Mouse (Mus musculus) liver, adult 2 months (tissue): ENCODE measurements at regions not wholly inside any gene's neighbourhood (a gene's known extent, or its start where the extent isn't known, plus 50 kb on each side); places are given as distances from the start of the nearest gene placed in this dataset.

Experiments
- DNase-seq: peaks from one replicate; pipeline ENCODE4 v3.0.0-alpha.2; 2011; ENCODE audit warnings: low read depth, low spot score; ENCODE audit errors: extremely low read depth
- H3K27ac ChIP-seq: fragments of 200-500 bp; replicated peaks from 2 replicates; pipeline ENCODE4 v1.5.1; 2012; ENCODE audit warnings: low read depth, mild to moderate bottlenecking, control low read depth, inconsistent platforms, low read length; ENCODE audit not compliant: insufficient read depth
- H3K27me3 ChIP-seq: fragments of 200-500 bp; 2 replicates; pipeline ENCODE4 v1.6.1; 2012; ENCODE audit warnings: mild to moderate bottlenecking, moderate library complexity, low read length, inconsistent platforms; ENCODE audit not compliant: control insufficient read depth, insufficient read depth
- H3K36me3 ChIP-seq: fragments of 200-500 bp; 2 replicates; pipeline ENCODE4 v1.6.1; 2012; ENCODE audit warnings: low read length, inconsistent platforms; ENCODE audit not compliant: control insufficient read depth, insufficient read depth
- H3K4me1 ChIP-seq: fragments of 200-500 bp; 2 replicates; pipeline ENCODE4 v1.6.1; 2011; ENCODE audit warnings: low read length; ENCODE audit not compliant: control insufficient read depth, insufficient read depth
- H3K4me3 ChIP-seq: fragments of 200-500 bp; 2 replicates; pipeline ENCODE4 v1.5.1; 2011; ENCODE audit warnings: low read depth, mild to moderate bottlenecking, control low read depth, low read length, moderate library complexity; ENCODE audit not compliant: insufficient read depth
- H3K79me2 ChIP-seq: fragments of 200-500 bp; 2 replicates; pipeline ENCODE4 v1.6.1; 2012; ENCODE audit warnings: inconsistent platforms, mild to moderate bottlenecking, low read length, moderate library complexity; ENCODE audit not compliant: control insufficient read depth, insufficient read depth
- H3K9ac ChIP-seq: fragments of 200-500 bp; 2 replicates; pipeline ENCODE4 v1.6.1; 2012; ENCODE audit warnings: low read depth, mild to moderate bottlenecking, control low read depth, inconsistent platforms, low read length
- CTCF ChIP-seq: fragments of 200-500 bp; IDR thresholded peaks from 2 replicates; pipeline ENCODE4 v1.5.1; 2011; ENCODE audit warnings: low read depth, low read length, control low read depth
- POLR2A ChIP-seq: fragments of 200-500 bp; IDR thresholded peaks from 2 replicates; pipeline ENCODE4 v1.6.1; 2011; ENCODE audit warnings: low read length, control low read depth; ENCODE audit not compliant: insufficient read depth; ENCODE audit errors: extremely low read depth
- WGBS: fragments of 180-500 bp; shearing (Covaris S2); methylation state at CpG from one replicate; pipeline ENCODE4 v1.1.7; 2018; 5-methylcytosine and 5-hydroxymethylcytosine counted together

DNA sequence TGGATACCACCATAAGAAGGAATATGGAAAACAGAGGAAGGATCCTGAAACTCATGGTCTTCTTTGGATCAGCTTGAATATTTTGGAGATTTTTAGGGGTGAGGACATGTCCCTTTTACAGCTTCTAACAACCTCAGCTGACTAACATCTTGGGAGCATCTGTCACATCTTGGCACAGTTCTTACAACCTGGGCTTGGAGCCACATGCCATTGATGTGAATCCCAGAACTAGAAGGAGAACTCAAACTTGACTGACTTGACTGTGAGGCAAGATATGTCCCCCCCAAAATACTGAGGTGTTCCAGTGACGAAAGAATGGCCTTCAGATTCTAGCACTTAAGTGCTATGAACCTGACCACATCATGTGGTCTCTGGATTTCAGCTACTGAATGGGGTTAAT lies 182.5 kb downstream of the Mtx2 start:
- no peaks in the 10 kb centered on the region for H3K79me2 ChIP-seq
- H3K4me1 ChIP-seq = no peaks in the 10 kb centered on the region
- no peak for TF ChIP-seq CTCF
- no peak for TF ChIP-seq POLR2A
- H3K9ac ChIP-seq = no peak overlapping the region
- no peaks in the 10 kb centered on the region for H3K36me3 ChIP-seq
- 0 out of 2 replicates have a peak, but pooled peaks cover 2% of the 10 kb centered on the region for H3K27me3 ChIP-seq
- 74% methylated on average over 1 of the region's 1 CpGs for WGBS
- no peak overlapping the region for H3K4me3 ChIP-seq
- DNase-seq = no peak
- no peak overlapping the region for H3K27ac ChIP-seq

DNA sequence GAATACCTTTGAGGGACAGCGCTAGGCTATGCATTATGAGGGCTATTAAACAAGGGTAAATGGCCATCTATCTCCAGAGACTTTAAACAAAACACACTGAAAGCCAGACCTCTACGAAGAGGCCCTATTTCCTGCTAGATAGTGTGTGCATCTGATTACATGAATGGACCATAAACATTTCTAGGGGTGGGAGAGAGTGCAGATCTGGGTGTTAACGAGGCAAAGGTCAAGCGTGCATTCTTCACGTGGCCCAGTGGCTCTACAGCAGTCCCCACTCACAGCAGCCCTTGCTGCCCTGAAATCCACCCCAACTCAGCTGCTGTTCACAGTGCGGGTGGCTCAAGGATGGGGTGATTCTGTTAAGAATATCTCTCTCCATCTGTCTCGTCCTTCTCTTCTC lies 185.0 kb downstream of the Mtx2 start:
- no peak overlapping the region for H3K9ac ChIP-seq

DNA sequence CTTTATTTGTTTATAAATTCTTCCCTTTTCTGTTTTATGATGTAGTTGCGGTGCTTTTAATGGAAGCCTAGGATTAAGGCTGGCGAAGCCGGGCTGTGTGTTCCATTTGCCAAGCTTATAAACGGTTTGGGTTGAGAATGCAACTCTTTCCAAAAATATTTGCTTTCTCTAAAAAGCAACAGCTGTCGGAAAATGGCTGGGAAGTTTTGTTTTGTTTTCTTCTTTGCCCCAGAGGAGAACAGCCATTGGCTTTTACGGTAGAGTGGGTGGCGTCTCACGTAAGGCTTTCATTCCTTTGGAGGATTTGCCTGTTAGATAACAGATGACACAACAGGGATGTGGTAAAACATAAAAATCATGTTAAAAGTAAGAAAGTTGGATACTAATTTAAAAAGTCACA lies 186.4 kb downstream of the Mtx2 start:
- no peak for DNase-seq
- 72% methylated on average over 8 of the region's 8 CpGs for WGBS
- 0 out of 2 replicates have a peak, but pooled peaks cover 4% of the 10 kb centered on the region for H3K27me3 ChIP-seq
- no peaks in the 10 kb centered on the region for H3K4me1 ChIP-seq
- H3K27ac ChIP-seq = no peak overlapping the region
- H3K4me3 ChIP-seq = no peak overlapping the region
- TF ChIP-seq CTCF (no peak), POLR2A (no peak)
- no peaks in the 10 kb centered on the region for H3K79me2 ChIP-seq
- H3K9ac ChIP-seq = no peak overlapping the region
- H3K36me3 ChIP-seq = no peaks in the 10 kb centered on the region

More for the DNA sequence above, 185.0 kb downstream of the Mtx2 start:
- TF ChIP-seq CTCF (no peak), POLR2A (no peak)
- Histone ChIP-seq H3K4me3 (no peak overlapping the region), H3K79me2 (no peaks in the 10 kb centered on the region), H3K36me3 (no peaks in the 10 kb centered on the region), H3K27me3 (0 out of 2 replicates have a peak, but pooled peaks cover 4% of the 10 kb centered on the region), H3K27ac (no peak overlapping the region), H3K4me1 (no peaks in the 10 kb centered on the region)
- DNase-seq = no peak
- WGBS = 78% methylated on average over 7 of the region's 7 CpGs

DNA sequence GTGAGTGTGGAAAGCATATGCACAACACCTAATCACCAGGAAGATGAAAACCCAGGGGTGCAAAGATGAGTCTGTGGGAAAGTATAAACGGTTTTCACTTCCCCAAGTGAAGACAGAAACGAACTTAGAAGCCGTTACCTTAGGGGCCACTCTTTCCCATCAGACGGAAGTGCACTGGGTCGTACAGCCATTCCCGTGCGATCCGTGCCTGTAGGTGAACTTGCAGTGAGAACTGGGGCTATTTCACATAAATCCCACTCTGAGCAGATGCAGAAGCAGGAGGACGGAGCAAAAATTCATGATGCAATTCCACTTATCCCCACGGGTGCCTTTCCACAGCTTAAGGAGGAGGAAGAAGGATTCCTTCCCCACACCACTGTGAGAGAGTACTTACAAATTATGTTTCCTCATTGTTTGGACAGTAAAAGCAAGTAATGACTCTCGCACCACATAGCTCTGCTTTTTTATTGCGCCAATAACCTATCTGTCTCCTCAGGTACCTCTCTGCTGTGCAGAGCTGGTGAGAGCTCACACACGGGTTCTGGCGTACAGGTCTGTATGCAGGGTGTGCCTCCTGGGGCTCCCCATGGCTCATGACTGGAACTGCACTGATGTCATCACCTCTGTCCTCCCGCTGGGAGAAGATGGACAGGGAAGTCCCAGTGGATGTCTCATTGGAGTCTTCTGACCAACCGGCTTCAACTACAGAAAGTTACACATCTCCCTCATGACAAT lies 189.6 kb downstream of the Mtx2 start:
- 81% methylated on average over 16 of the region's 16 CpGs for WGBS
- no peaks in the 10 kb centered on the region for H3K79me2 ChIP-seq
- no peak overlapping the region for H3K9ac ChIP-seq
- 0 out of 2 replicates have a peak, but pooled peaks cover 4% of the 10 kb centered on the region for H3K27me3 ChIP-seq
- no peaks in the 10 kb centered on the region for H3K36me3 ChIP-seq
- TF ChIP-seq POLR2A (no peak), CTCF (no peak)
- no peak overlapping the region for H3K4me3 ChIP-seq
- no peak overlapping the region for H3K27ac ChIP-seq
- no peaks in the 10 kb centered on the region for H3K4me1 ChIP-seq
- DNase-seq = no peak

DNA sequence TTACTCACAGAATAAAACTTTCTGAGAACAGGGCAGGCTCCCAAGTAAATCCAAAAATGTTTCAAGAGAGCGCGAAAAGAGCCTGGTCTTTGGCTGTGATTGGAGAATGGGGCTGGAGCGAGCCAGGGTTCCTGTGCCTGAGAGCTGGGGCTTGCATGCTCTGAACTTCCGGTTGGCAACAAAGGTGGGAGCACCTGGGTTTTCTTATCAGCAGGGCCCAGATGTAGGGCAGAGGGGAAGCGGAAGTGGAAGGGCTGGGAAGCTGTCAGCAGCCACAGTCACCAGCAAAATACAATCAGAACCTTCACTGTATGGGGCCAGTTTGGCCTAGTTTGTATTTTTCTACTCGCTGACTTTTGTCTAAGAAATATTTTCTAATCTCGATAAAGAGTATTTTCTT lies 193.9 kb downstream of the Mtx2 start:
- WGBS = 70% methylated on average over 7 of the region's 7 CpGs
- TF ChIP-seq POLR2A (no peak), CTCF (no peak)
- no peak for DNase-seq
- Histone ChIP-seq H3K9ac (no peak overlapping the region), H3K4me1 (no peaks in the 10 kb centered on the region), H3K27ac (no peak overlapping the region), H3K4me3 (no peak overlapping the region), H3K27me3 (0 out of 2 replicates have a peak, but pooled peaks cover 2% of the 10 kb centered on the region), H3K79me2 (no peaks in the 10 kb centered on the region), H3K36me3 (no peaks in the 10 kb centered on the region)

DNA sequence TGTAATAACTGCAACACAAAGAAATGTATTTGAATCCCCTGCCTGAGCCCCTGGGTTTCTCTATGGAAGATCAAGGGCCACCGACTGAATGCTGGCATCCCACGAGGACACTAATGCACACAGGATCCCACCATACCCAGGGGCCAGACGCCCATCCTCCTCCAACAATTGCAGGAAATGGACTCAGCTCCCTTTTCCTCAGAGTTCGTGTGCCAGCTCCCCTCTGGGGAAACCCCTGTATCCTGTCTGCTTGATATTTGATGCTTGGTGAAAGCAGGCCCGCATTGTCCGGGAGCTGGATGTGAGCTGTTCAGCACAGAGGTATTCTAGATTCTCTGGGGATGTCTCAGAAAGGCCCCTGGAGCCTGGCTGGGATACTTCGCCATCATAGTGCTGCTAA lies 196.0 kb downstream of the Mtx2 start:
- 64% methylated on average over 7 of the region's 7 CpGs for WGBS
- DNase-seq = no peak

More for the DNA sequence above, 196.0 kb downstream of the Mtx2 start:
- H3K9ac ChIP-seq = no peak overlapping the region
- H3K4me3 ChIP-seq = no peak overlapping the region
- no peaks in the 10 kb centered on the region for H3K79me2 ChIP-seq
- no peaks in the 10 kb centered on the region for H3K36me3 ChIP-seq
- H3K4me1 ChIP-seq = no peaks in the 10 kb centered on the region
- H3K27ac ChIP-seq = no peak overlapping the region
- no peaks in the 10 kb centered on the region for H3K27me3 ChIP-seq
- TF ChIP-seq POLR2A = no peak
- TF ChIP-seq CTCF = no peak
